Mouse (Mus musculus): ENCODE measurements around the gene Rimbp3.

GRCm38 (mm10) chr16:17204990-17205389 lies 3.4 kb upstream of the Rimbp3 start:
- TF ChIP-seq POLR2A (IDR thresholded peaks at IDR 0.05; ENCODE audit: borderline replicate concordance, low read depth, low read length) (no peak), CTCF (IDR thresholded peaks at IDR 0.05; ENCODE audit: low read depth, low read length) (0 out of 2 replicates have a peak, but pooled peaks have one; percentile 35)

Measured in bone marrow macrophage, adult 2 months (primary cell).